Mouse (Mus musculus): ENCODE data around the gene Clcn6.

Gene Clcn6

DNA sequence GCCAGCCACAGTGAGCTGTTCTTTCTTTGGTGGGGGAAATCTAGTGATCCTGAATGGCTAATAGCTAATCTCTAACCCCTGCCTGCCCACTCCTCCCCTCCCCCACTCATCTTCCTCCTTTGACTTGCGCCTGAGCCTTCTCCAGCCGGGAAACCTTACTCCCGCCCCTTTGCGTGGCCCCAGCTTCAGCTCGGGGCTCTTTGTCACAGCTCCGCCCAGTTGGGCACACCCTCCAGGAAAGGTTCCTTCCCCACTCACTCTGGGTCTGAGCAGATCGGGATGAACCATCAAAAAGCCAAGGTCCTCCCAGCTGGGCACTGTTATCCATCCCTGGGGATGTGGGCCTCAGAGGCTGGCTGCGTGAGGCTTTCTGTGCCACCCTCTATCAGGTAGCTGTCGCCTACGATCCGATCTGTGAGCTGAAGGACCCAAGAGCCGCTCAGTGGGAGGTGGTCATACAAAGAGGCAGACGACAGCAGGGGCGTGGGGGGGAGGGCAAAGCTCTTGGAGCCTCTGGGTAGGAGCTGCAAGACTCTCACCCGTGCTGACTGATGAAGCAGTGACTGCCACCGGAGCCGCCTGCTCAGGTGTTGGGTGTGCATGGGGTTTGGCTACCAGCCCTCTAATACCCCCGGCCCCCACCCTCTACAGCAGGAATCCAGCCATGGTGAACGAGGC lies 2.5 kb upstream of the Clcn6 start:
- DNase-seq (ENCODE audit: inconsistent age in 2 of 2, low spot score in 1 of 2): peak; percentile 92 to 94

DNA sequence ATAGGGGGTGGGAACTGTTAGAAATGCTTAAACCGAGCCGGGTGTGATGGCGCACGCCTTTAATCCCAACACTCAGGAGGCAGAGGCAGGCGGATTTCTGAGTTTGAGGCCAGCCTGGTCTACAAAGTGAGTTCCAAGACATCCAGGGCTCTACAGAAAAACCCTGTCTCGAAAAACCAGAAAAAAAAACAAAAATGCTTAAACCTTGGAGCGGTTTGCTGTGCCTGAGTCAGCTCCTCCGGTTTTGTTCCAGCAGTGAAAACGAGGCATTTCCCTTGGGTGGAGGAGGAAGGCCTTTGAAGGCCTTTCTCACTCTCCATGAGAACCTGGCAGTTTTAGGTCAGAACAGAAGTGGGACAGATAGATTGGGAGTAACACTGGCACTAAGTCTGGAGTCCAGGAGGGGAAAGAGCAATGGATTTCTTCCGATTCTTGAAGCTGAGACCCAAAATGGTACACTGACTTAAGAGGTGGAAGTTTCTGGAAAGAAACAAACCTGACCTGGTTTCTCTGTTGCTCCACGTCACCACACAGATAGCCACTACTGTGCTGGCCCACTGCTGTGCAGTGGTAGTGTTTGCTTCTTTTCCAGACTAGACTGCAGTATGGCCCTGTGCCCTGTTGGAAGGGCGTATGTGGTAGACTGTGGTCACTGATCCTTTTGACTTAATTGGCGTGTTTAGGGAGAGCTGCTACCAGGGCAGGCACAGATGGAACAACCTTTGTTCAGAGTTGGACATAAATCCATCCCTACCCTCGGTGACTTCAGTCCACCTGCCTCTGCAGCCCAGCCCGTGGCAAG lies 1.6 kb upstream of the Clcn6 start:
- DNase-seq (ENCODE audit: inconsistent age in 2 of 2, low spot score in 1 of 2): peak; percentile 42 to 79

DNA sequence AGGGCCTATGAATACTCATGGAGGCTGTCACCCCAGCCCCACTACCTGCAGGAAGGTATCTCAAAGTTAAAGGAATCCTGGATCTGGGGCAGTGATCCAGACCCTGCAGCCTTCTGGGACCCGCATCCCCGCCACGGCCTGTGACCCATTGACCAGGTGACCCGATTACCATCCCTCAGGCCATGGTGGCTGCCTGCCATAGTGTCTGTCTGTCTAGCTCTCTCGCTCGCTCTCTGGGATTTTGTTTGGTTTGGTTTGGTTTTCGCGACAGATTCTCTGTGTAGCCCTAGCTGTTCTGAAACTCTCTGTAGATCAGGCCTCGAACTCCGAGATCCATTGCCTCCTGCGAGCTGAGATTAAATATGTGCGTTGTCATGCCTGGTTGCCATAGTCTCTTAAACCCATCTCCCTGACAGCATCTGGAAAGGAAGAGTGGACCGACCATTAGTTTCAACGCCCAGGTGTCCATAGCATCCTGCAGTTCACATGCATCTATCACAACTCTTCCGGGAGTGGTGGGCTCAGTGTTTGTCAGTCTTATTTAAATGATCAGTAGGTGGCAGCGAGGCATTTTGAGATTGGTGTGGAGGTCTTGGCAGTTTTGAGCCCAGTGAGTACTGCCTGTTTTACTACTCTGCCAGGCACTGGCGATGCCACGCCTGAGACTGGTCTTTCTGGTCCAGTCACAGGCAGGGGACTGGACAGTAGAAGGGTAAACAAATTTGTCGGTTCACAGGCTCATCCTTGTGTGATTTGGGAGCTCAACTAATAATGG lies 820 bp upstream of the Clcn6 start:
- DNase-seq (ENCODE audit: inconsistent age in 2 of 2, low spot score in 1 of 2): peak in 1 of 2 experiments; percentile 49

DNA sequence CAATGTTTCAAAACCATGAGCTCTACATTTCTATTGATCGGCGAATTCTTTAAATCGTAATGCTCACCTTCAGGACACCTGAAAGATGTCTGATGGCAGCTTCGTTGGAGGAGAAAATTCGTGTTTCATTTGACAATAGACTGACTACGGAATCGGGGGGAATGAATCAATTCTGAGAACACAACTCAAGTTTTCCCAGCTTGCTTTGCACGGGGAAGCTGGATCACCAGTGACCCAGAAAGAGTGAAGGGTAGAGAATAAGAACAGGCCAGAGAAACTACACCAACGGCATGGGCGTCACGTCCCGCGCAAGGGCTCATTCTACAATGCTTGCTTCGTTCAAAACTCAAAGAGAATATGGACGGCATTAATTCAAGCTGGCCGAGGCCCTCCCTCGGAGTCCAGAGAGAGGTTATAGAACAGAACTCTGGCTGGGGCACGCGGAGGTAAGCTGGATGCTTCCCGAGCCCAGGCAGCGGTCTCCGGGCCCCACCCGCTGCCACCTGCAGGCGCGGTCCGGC lies 482 bp downstream of the Clcn6 start:
- DNase-seq (ENCODE audit: inconsistent age in 2 of 2, low spot score in 1 of 2): no peak

DNA sequence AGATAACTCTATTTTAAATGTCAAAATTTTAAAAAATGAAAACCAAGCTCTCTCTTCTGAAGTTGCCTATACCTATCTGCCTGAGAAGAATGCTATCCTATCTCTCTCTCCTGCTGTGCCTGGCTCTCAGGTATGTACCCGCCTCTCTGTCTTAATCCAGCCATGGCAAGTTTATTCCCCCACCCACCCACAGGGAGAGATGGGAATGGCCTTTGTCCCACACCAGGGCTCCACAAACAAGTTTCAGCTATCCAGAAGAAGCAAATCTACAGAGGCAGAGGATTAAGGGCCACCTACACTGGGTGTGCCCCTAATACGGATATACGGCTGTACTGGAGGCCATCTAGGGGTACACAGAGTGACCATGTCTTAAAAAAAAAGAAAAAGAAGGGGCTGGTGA lies 3.2 kb downstream of the Clcn6 start:
- DNase-seq (ENCODE audit: inconsistent age in 2 of 2, low spot score in 1 of 2): no peak

DNA sequence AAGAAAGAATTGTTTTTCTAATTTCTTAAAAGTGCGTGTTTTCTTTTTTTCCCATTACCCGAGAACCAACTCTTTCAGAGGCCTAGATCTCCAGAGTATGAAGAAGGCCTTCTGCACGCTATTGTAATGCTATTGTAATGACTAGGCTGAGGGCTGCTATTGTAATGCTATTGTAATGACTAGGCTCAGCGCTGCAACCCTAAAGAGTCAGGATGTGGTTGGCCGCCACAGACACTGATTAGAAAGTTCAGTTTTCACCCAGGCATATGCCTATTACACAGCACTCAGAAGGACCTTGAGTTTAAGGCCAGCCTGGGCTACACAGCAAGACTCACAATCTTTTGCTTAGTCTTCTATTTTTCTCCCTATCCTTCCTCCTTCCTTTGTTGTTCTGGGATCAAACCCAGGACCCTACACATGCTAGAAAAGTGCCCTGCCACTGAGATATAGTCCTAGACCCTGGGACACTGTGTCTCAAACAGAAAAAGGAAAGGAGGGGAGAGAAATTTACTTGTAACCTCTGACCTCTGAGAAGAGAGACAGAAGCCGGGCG lies 4.7 kb downstream of the Clcn6 start:
- DNase-seq (ENCODE audit: inconsistent age in 2 of 2, low spot score in 1 of 2): no peak

DNA sequence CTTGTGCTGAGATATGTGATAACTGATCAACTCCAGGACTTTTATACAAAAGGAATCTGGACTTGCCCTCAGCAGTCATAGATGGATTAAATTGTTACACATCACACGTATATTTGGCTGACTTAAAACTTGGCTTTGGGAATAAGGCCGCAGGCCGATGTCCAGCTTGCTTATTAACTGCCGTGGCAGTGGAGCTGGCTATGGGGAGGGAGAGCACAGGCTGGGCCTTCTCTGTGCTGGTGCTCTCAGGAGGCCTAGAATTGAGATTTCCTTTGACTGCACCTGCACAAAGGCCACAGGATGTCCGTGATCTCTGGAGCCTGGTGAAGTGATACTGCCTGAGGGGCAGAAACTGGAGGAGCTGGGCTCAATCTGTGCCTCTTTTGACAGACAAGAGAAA lies 8.1 kb downstream of the Clcn6 start:
- DNase-seq (ENCODE audit: inconsistent age in 2 of 2, low spot score in 1 of 2): no peak

DNA sequence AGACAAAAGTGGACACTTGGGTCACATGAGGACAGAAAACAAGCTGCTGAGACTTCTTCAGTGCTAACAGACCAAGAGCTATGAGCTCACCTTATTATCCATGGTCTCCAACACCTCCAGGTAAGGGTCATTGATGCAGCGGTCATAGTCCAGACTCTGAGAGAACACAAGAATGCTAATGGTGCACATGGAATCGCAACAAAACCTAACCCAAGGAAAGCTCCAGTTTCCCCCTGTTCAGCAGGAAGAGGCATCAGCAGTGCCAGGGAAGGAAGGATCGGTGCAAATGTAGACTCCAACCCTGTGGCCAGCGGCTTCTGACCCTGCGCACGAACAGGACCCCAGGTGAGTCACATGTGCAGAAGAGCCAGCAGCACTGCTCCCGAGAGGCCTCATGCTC lies 9.3 kb downstream of the Clcn6 start:
- DNase-seq (ENCODE audit: inconsistent age in 2 of 2, low spot score in 1 of 2): no peak

DNA sequence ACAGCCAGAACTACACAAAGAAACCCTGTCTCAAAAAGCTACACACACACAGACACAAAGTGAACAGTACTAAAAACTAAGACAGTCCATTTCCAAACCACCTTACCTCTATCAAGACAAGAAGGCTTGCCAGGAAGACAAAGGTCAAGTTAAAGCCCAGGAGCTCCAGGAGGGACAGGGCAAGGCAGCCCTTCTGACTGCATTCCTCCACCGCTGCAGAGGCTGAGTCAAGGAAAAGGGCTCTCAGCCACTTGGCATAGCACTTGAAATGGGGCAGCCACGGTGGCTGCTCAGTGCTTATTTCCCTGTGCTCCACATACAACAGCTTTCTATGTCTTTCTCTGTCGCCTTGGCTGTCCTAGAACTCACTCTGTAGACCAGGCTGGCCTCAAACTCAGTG lies 14.6 kb downstream of the Clcn6 start:
- no peak for DNase-seq (ENCODE audit: inconsistent age in 2 of 2, low spot score in 1 of 2)

DNA sequence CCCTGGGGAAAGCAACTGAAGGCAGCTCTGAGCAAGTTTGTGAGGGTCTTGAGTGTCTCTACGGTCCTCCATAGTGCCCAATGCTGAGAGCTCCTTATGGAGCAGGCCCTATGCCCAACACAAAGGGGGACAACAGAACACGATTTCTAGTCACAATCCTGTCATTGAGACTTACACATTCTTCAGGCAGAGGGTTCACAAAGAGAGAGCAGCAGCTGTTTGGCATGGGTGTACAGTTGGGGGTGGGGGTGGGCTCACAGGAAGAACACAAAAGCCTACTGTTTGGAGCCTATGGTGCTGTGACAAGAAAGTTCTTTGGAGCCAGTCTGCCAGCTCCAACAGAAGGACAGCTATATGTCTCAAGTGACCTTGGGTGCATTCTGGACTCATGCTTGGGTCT lies 20.2 kb downstream of the Clcn6 start:
- DNase-seq (ENCODE audit: inconsistent age in 2 of 2, low spot score in 1 of 2): no peak

DNA sequence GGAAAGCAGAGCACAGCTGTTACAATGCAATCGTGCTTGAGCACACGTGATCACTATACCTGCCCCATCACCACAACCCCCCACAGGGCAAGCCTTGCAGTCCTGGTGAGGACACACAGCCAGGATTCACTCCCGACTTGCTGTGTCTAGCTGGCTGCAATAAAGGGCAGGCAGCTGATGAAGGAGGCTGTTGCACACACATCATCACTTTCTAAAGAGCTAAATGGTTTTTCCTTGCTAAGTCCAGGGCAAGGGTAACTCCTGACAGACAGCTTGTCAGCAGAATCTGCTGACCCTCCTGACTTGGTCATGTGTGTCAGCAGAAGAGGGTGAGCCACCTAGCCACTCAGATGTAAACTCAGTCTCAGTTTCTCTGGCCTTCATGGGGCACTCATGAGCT lies 21.6 kb downstream of the Clcn6 start:
- DNase-seq (ENCODE audit: inconsistent age in 2 of 2, low spot score in 1 of 2): no peak

DNA sequence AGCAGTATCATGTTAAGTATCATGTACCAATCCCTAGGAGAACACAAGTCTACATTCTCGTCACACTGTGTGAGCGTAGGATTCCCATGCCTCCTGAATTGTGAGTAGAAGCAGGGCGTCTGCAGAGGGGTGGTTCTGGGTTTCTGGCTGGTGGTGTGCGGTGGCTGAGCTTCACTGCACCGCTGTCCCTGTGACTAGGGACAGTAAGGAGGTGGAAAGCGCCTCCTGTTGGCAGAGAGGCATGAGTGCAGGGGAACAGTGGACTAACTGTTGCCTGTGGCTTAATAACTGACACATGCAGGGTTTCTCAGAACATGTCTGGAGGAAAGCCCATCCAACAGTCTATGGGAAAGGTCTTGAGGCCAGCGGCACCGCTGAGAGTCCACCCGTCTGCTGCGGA lies 23.2 kb downstream of the Clcn6 start:
- peak in 1 of 2 experiments; percentile 53 for DNase-seq (ENCODE audit: inconsistent age in 2 of 2, low spot score in 1 of 2)

DNA sequence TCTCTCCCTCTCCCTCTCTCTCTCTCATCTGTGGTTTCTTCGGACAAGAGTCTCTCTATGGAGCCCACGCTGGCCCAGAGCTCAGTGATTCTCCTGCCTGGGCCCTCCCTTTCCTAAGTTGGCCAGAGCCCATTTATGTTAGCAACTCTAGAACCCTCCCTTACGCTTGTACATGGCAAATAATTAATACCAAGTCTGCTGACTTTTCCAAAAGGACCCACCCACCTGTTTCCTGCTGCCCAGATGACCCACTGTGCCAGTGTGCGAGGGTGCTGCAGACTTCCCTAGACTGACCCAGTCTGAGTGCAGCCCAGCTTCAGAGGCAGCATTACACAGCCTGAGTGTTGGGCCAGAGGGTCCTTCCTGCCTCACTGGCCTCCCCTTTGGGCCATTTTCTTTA lies 26.4 kb downstream of the Clcn6 start:
- DNase-seq (ENCODE audit: inconsistent age in 2 of 2, low spot score in 1 of 2): no peak

DNA sequence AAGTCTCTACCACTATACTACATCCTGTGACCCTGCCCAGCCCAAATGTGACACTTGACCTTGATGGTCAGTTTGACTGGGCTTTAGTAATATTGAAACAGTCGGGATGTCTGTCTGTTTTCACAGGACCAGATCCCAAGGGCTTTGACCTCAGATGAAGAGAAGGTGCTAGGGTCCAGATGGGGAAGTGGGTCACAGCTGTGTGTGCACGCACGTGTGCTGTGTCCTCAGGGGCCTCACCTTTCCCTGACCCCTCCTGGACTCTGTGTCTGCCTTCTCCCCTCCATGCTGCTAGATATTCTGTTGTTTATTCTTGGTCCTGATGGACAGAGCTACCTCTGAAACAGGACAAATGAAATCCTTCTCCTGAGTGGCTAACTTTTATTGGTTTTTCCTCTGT lies 27.3 kb downstream of the Clcn6 start:
- no peak for DNase-seq (ENCODE audit: inconsistent age in 2 of 2, low spot score in 1 of 2)

DNA sequence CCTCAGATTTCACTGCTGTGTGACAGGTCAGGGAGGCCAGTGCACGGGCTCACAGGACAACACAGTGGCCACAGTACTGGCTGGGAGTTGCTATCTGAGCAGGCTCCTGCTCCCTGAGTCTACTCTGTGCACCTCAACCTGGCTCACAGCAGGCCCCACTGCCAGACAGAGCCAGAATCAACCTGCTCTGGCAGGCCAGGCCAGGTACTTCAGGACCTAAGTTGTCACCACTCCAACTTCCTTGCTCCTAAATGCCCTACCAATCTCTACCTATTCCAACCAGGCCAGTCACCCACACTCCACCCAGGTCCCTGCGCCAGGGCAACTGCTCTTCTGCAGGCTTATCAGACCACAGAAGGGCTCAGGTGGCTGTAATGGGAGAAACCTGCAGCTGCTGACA lies 29.0 kb downstream of the Clcn6 start:
- DNase-seq (ENCODE audit: inconsistent age in 2 of 2, low spot score in 1 of 2): no peak

DNA sequence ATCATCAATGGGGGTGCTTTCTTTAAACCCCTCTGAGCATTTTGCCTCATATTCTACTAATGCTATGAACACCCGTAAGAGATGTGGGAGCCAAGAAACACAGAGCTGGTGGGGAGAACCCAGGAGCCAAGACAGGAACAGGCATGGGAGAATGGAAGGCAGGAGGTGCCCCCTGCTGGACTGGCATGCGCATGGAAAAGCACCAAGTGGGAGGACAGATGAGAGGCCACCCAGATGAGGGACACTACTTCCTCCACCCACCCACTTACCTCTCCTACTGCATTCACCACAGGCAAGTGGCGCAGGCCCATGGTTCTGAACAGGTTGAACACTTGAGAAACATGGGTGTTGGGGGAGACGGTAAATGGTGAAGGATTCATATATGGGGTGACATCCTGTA lies 30.2 kb downstream of the Clcn6 start:
- DNase-seq (ENCODE audit: inconsistent age in 2 of 2, low spot score in 1 of 2): peak; percentile 60 to 86

DNA sequence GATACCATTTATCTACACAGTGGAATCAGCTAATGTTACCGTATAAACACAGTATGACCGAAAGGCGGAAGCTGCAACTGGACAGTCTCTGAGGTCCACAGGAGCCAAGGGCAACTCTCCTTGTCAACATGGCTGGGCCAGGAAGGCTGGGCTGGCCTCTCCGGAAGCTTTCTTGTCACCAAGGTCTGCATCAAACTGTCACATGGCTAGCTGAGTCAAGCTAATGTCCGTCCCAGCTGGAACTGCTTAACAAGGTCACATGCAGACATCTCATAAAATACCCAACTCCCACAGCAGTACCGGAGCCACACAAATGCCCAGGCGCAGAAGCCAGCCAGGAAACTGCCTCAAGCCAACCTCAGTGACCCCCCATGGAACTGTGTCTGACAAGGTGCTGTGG lies 34.3 kb downstream of the Clcn6 start:
- peak; percentile 74 to 88 for DNase-seq (ENCODE audit: inconsistent age in 2 of 2, low spot score in 1 of 2)

DNA sequence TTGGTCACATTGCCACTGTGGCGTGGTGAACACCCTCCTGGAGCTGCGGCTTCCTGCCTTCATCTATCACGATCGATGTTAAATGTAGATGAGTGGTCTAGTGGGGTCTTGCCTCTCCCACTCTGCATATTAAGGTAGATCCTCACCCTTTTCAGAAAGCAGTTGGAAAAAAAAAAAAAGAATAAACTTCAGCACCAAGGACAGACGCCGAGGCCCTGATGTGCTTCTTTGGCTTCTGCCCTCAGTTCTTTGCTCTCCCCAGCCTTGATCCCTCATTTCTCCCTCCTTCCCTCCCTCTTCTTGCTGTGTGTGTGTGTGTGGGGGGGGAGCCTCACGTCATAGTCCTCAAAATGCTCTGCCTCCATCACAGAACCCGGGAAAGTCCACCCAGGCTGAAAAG lies 36.8 kb downstream of the Clcn6 start:
- DNase-seq (ENCODE audit: inconsistent age in 2 of 2, low spot score in 1 of 2): no peak

DNA sequence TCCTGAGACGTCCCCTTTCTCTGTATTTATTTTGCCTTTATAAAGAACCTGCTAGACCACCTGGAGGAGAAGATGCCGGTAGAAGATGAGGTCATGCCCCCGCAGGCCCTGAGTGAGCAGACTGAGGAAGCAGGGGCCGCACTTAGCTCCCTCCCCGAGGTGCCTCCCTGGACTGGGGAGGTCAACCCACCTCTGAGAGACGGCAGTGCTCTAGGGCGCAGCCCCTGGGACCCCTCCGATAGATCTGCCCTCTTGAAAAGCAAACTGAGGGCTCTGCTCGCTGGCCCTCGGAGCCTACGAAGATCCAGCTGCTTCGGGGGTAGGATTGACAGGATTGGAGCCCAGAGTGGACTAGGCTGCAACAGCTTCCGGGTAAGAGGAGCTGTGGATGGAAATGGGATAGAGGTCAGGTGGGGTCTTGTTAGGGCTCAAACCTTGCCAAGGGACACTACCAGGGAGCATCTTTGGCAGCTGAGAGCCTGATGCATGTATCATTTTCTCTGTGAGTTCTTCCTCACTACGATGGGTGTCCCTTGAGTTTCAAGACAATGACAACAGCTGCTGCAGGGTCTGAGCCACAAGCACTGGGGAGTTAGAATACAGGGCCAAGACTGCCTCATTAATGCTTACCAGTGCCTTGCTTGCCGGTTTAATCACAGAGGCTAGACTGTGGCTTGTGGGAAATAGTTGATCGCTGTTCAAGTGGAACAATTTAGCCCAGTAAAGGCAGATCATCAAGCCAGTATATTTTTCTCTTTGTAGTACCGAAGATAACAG lies 37.4 kb downstream of the Clcn6 start:
- no peak for DNase-seq (ENCODE audit: inconsistent age in 2 of 2, low spot score in 1 of 2)

DNA sequence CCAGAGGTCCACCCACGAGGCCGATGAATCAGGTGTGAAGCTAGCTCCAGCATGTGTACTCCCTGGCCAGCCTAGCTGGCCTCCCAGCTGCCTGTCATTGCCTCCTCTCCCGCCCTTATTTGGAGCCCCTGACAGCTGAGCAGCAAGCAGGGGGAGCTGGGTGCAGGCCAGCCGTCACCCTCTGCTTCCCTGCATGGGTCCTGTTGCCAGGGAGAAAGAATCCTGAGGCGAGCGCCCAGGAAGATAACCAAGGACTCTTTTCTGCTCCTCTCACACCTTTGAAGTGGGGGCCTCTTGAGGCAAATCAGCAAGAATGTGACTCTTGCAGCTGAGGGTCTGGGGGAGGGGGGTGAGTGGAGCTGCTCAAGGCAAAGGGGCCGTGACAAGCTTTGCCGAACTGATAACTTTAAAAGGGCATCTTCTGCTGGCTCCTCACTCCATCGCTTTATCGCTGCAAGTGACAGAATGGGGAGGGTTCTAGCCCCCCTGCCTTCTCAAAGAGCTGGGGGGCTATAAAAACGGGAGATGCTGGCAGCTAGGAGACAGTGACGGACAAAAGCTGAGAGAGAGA lies 38.3 kb downstream of the Clcn6 start, which contains the start of gene Nppa:
TSS of gene Nppa (plus strand) at position 521 of the 571 bp plus-strand sequence.
- DNase-seq (ENCODE audit: inconsistent age in 2 of 2, low spot score in 1 of 2): no peak
